Mouse (Mus musculus) liver, postnatal 0 days (tissue): ENCODE data around the gene Polr2i.

Experiments
- CTCF ChIP-seq: sonication (generic); IDR thresholded peaks from 2 replicates; pipeline ENCODE4 v1.5.1; 2016; ENCODE audit warnings: antibody characterized with exemption, low read depth
- EP300 ChIP-seq: IDR thresholded peaks from 2 replicates; pipeline ENCODE4 v1.6.1; 2016; ENCODE audit warnings: antibody characterized with exemption, low read depth, mild to moderate bottlenecking

- TF ChIP-seq EP300 = no peak
- TF ChIP-seq CTCF = no peak
Measured at GRCm38 (mm10) chr7:30278911-30279310, 47.2 kb downstream of the Polr2i start.
